Mouse (Mus musculus) myocyte (in vitro differentiated cells): ENCODE results near the gene Cd70.

ENCODE experiments used
- CEBPB ChIP-seq: IDR thresholded peaks from 2 replicates; pipeline ENCODE4 v1.6.1; 2011; ENCODE audit warnings: mild to moderate bottlenecking, moderate library complexity; ENCODE audit not compliant: poor library complexity, insufficient read depth, severe bottlenecking
- E2F4 ChIP-seq: IDR thresholded peaks from one replicate; pipeline ENCODE4 v1.6.1; 2011; ENCODE audit warnings: mild to moderate bottlenecking, control low read depth, moderate library complexity; ENCODE audit not compliant: insufficient read depth
- MAX ChIP-seq: IDR thresholded peaks from one replicate; pipeline ENCODE4 v1.6.1; 2011; ENCODE audit warnings: low read depth, mild to moderate bottlenecking, control low read depth
- MYOD1 ChIP-seq, 3 experiments: IDR thresholded peaks; one replicate each; pipeline ENCODE4 v1.6.1; 2011; ENCODE audit warnings: control low read depth in 2 of 3, low read depth in 2 of 3, mild to moderate bottlenecking in 2 of 3, moderate library complexity in 1 of 3; ENCODE audit not compliant: insufficient read length in 2 of 3, control insufficient read depth in 1 of 3
- POLR2A ChIP-seq: IDR thresholded peaks from one replicate; pipeline ENCODE4 v1.6.1; 2011; ENCODE audit warnings: low read depth, mild to moderate bottlenecking, control low read depth, moderate library complexity; ENCODE audit not compliant: insufficient read length
- POLR2AphosphoS2 ChIP-seq: IDR thresholded peaks from one replicate; pipeline ENCODE4 v1.6.1; 2011; ENCODE audit warnings: low read depth, control low read depth; ENCODE audit not compliant: insufficient read length
- TCF12 ChIP-seq: IDR thresholded peaks from one replicate; pipeline ENCODE4 v1.6.1; 2011; ENCODE audit warnings: mild to moderate bottlenecking, control low read depth; ENCODE audit not compliant: poor library complexity, insufficient read depth, severe bottlenecking
- USF1 ChIP-seq: IDR thresholded peaks from one replicate; pipeline ENCODE4 v1.6.1; 2011; ENCODE audit warnings: low read depth, mild to moderate bottlenecking, control low read depth, moderate library complexity

DNA sequence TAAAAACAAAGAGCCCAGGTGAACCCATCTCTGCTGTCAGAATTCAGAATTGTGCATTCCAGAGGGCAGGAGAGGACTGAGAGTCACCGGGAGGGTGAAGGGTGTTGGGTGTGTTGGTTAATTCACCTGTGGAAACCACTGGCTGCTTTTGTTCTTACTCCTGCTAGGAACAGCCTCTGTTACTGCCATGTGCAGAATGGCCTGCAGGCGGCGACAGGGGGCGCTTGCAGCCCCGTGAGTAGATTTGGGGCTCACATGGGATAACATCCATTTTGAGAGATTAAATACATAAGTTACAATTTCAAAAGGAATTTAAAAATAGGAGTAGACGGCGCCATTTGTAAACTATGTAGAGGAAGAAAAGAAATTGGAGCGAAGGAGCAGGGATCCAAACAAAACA, 30.8 kb upstream of the Cd70 start:
- no peak for TF ChIP-seq POLR2AphosphoS2
- no peak for TF ChIP-seq POLR2A
- TF ChIP-seq USF1, result no peak
- TF ChIP-seq MAX, result no peak
- no peak for TF ChIP-seq E2F4
- TF ChIP-seq TCF12, result no peak
- TF ChIP-seq MYOD1 (IDR thresholded peaks at IDR 0.05; ENCODE audit: control insufficient read depth in 1 of 3, insufficient read length in 2 of 3, low read depth in 2 of 3), result no peak
- TF ChIP-seq CEBPB, result no peak
